Mouse (Mus musculus) T-helper 17 cell (primary cell): ENCODE measurements around the gene Gm10197.

Experiments used
- in situ Hi-C, 2 experiments: fragments of 300-600 bp; cut with MboI, MseI; formaldehyde crosslinking; loops; 1 replicate in 1 of 2; 2 replicates in 1 of 2; pipeline ENCODE4 v1.15.1; 2025; ENCODE audit warnings: high pct_unique_total_duplicates in 2 of 2

The Gm10197 gene

GRCm38 (mm10) chr19:53322438-53323048 is 49.0 kb downstream of the Gm10197 start:
- in situ Hi-C loops, result no loop called here
